Comparison of ENCODE assay signal across 17 mouse cellular contexts in genomic region chr10:94611969-94612440, GRCm38 (mm10).
DNase-seq lines count a peak whose midpoint lies in the region; ATAC-seq lines count a peak whose summit lies in the region.
"Had no signal": no experiment of that assay in that cellular context is flagged by ENCODE, and none has a peak within 500 bp of the region (broad histone marks: within the 10 kb centered on the region; RNA-seq: fewer than 3 reads in every experiment).

No protein-coding gene starts in this region.

- no peaks in the 10 kb centered on the region for H3K9me3 ChIP-seq in forebrain, embryonic 14.5 days (replicated peaks; ENCODE audit: control insufficient read depth, low read length)
- H3K9me3 ChIP-seq in forebrain, embryonic 11.5 days (ENCODE audit: control insufficient read depth, low read length): no peaks in the 10 kb centered on the region
- no peaks in the 10 kb centered on the region for H3K9me3 ChIP-seq in hindbrain, embryonic 15.5 days
- no peaks in the 10 kb centered on the region for H3K9me3 ChIP-seq in hindbrain, embryonic 12.5 days (replicated peaks)
- no peaks in the 10 kb centered on the region for H3K9me3 ChIP-seq in midbrain, embryonic 11.5 days (ENCODE audit: control insufficient read depth, low read length)
- no peaks in the 10 kb centered on the region for H3K9me3 ChIP-seq in midbrain, embryonic 10.5 days (replicated peaks)
- H3K9me3 ChIP-seq: heart, embryonic 12.5 days; limb, embryonic 15.5 days; neural tube, embryonic 12.5 days; stomach, embryonic 15.5 days had no signal

- peak; percentile 51 for DNase-seq in forebrain, embryonic 14.5 days (ENCODE audit: low spot score)
- DNase-seq in forebrain, embryonic 11.5 days (ENCODE audit: low spot score): no peak
- no peak for DNase-seq in midbrain, embryonic 11.5 days (ENCODE audit: low spot score, missing footprints)
- DNase-seq in midbrain, embryonic 10.5 days (ENCODE audit: low spot score): no peak
- DNase-seq in ovary, postnatal 10 days (ENCODE audit: low spot score): no peak
- DNase-seq: adrenal gland, postnatal 10 days; cerebellum, adult 9-11 months; kidney, adult 18-20 months; kidney, postnatal 14 days; layer of hippocampus, adult 9-11 months; thymus, adult 2 months had no signal

- WGBS in forebrain, embryonic 14.5 days: 72% methylated on average over 4 of the region's 4 CpGs
- WGBS in forebrain, embryonic 11.5 days: 83% methylated on average over 4 of the region's 4 CpGs
- 71% methylated on average over 4 of the region's 4 CpGs for WGBS in hindbrain, embryonic 15.5 days
- 87% methylated on average over 4 of the region's 4 CpGs for WGBS in hindbrain, embryonic 12.5 days
- 83% methylated on average over 4 of the region's 4 CpGs for WGBS in midbrain, embryonic 11.5 days
- 84% methylated on average over 4 of the region's 4 CpGs for WGBS in midbrain, embryonic 10.5 days

- ATAC-seq in forebrain, embryonic 14.5 days: no peak
- ATAC-seq in forebrain, embryonic 11.5 days (replicated peaks; ENCODE audit: low FRiP score): no peak
- ATAC-seq in hindbrain, embryonic 15.5 days (ENCODE audit: low FRiP score, low read depth): peak; percentile 76
- ATAC-seq in hindbrain, embryonic 12.5 days (ENCODE audit: low FRiP score): no peak
- ATAC-seq in midbrain, embryonic 11.5 days (ENCODE audit: low FRiP score): no peak

- peak overlapping the region; percentile 18; the same call in 1 of the 2 replicates for H3K27ac ChIP-seq in forebrain, embryonic 14.5 days (ENCODE audit: low read depth, low read length)
- H3K27ac ChIP-seq in forebrain, embryonic 11.5 days (ENCODE audit: low read depth, low read length): no peak overlapping the region
- H3K27ac ChIP-seq in hindbrain, embryonic 15.5 days (replicated peaks): peak overlapping the region; percentile 46; the same call in 1 of the 2 replicates
- H3K27ac ChIP-seq in hindbrain, embryonic 12.5 days: no peak overlapping the region
- H3K27ac ChIP-seq in midbrain, embryonic 11.5 days (ENCODE audit: low read depth, low read length): no peak overlapping the region
- H3K27ac ChIP-seq in midbrain, embryonic 10.5 days (replicated peaks): no peak overlapping the region
- H3K27ac ChIP-seq: limb, embryonic 15.5 days; neural tube, embryonic 12.5 days; stomach, embryonic 15.5 days had no signal

- no peaks in the 10 kb centered on the region for H3K36me3 ChIP-seq in forebrain, embryonic 14.5 days (ENCODE audit: control insufficient read depth, insufficient read depth, low read length)
- H3K36me3 ChIP-seq in forebrain, embryonic 11.5 days (ENCODE audit: control insufficient read depth, insufficient read depth, low read length): no peaks in the 10 kb centered on the region
- no peaks in the 10 kb centered on the region for H3K36me3 ChIP-seq in hindbrain, embryonic 15.5 days
- no peaks in the 10 kb centered on the region for H3K36me3 ChIP-seq in hindbrain, embryonic 12.5 days
- H3K36me3 ChIP-seq in midbrain, embryonic 11.5 days (ENCODE audit: control insufficient read depth, insufficient read depth, low read length): no peaks in the 10 kb centered on the region
- no peaks in the 10 kb centered on the region for H3K36me3 ChIP-seq in midbrain, embryonic 10.5 days
- H3K36me3 ChIP-seq: heart, embryonic 12.5 days; limb, embryonic 15.5 days; neural tube, embryonic 12.5 days; stomach, embryonic 15.5 days had no signal

- no peaks in the 10 kb centered on the region for H3K27me3 ChIP-seq in forebrain, embryonic 14.5 days (replicated peaks; ENCODE audit: control insufficient read depth, insufficient read depth, low read length)
- H3K27me3 ChIP-seq in forebrain, embryonic 11.5 days (ENCODE audit: control insufficient read depth, insufficient read depth, low read length): no peaks in the 10 kb centered on the region
- H3K27me3 ChIP-seq in hindbrain, embryonic 15.5 days: 0 out of 2 replicates have a peak, but pooled peaks cover 2% of the 10 kb centered on the region
- H3K27me3 ChIP-seq in hindbrain, embryonic 12.5 days: 0 out of 2 replicates have a peak, but pooled peaks cover 3% of the 10 kb centered on the region
- H3K27me3 ChIP-seq in midbrain, embryonic 11.5 days (ENCODE audit: control insufficient read depth, insufficient read depth, low read length): no peaks in the 10 kb centered on the region
- H3K27me3 ChIP-seq in midbrain, embryonic 10.5 days (ENCODE audit: low read depth, poor library complexity, severe bottlenecking): no peaks in the 10 kb centered on the region
- H3K27me3 ChIP-seq: heart, embryonic 12.5 days; limb, embryonic 15.5 days; neural tube, embryonic 12.5 days; stomach, embryonic 15.5 days had no signal

- H3K4me3 ChIP-seq in forebrain, embryonic 14.5 days (ENCODE audit: low read depth, low read length): no peak overlapping the region
- H3K4me3 ChIP-seq in forebrain, embryonic 11.5 days (ENCODE audit: low read depth, low read length): no peak overlapping the region
- no peak overlapping the region for H3K4me3 ChIP-seq in hindbrain, embryonic 15.5 days
- no peak overlapping the region for H3K4me3 ChIP-seq in hindbrain, embryonic 12.5 days
- no peak overlapping the region for H3K4me3 ChIP-seq in midbrain, embryonic 11.5 days (ENCODE audit: low read depth, low read length)
- no peak overlapping the region for H3K4me3 ChIP-seq in midbrain, embryonic 10.5 days
- H3K4me3 ChIP-seq: heart, embryonic 12.5 days; limb, embryonic 15.5 days; neural tube, embryonic 12.5 days; stomach, embryonic 15.5 days had no signal

- no peak overlapping the region for H3K9ac ChIP-seq in forebrain, embryonic 14.5 days (ENCODE audit: low read length)
- no peak overlapping the region for H3K9ac ChIP-seq in forebrain, embryonic 11.5 days (ENCODE audit: low read length)
- H3K9ac ChIP-seq in hindbrain, embryonic 15.5 days: no peak overlapping the region
- H3K9ac ChIP-seq in hindbrain, embryonic 12.5 days: no peak overlapping the region
- H3K9ac ChIP-seq in midbrain, embryonic 11.5 days (ENCODE audit: low read length): 0 out of 2 replicates have a peak overlapping the region, but pooled peaks have one; percentile 7
- H3K9ac ChIP-seq: heart, embryonic 12.5 days; limb, embryonic 15.5 days; neural tube, embryonic 12.5 days; stomach, embryonic 15.5 days had no signal

- no peak overlapping the region for H3K4me2 ChIP-seq in forebrain, embryonic 14.5 days (ENCODE audit: low read length)
- H3K4me2 ChIP-seq in forebrain, embryonic 11.5 days (ENCODE audit: low read depth, low read length, severe bottlenecking): no peak overlapping the region
- H3K4me2 ChIP-seq in hindbrain, embryonic 15.5 days: no peak overlapping the region
- H3K4me2 ChIP-seq in hindbrain, embryonic 12.5 days (replicated peaks): no peak overlapping the region
- no peak overlapping the region for H3K4me2 ChIP-seq in midbrain, embryonic 11.5 days
- H3K4me2 ChIP-seq: heart, embryonic 12.5 days; limb, embryonic 15.5 days; neural tube, embryonic 12.5 days; stomach, embryonic 15.5 days had no signal

- H3K4me1 ChIP-seq in forebrain, embryonic 14.5 days (ENCODE audit: control insufficient read depth, insufficient read depth, low read length): no peaks in the 10 kb centered on the region
- H3K4me1 ChIP-seq in forebrain, embryonic 11.5 days (replicated peaks; ENCODE audit: control insufficient read depth, insufficient read depth, low read length): no peaks in the 10 kb centered on the region
- H3K4me1 ChIP-seq in hindbrain, embryonic 15.5 days (replicated peaks): peaks cover 16% of the 10 kb centered on the region
- H3K4me1 ChIP-seq in hindbrain, embryonic 12.5 days: no peaks in the 10 kb centered on the region
- peaks cover 7% of the 10 kb centered on the region for H3K4me1 ChIP-seq in midbrain, embryonic 11.5 days (ENCODE audit: control insufficient read depth, insufficient read depth, low read length)
- peaks cover 14% of the 10 kb centered on the region for H3K4me1 ChIP-seq in midbrain, embryonic 10.5 days
- H3K4me1 ChIP-seq: heart, embryonic 12.5 days; limb, embryonic 15.5 days; neural tube, embryonic 12.5 days; stomach, embryonic 15.5 days had no signal

Comparison
In these comparisons a context has a peak if more than half of its experiments do, and no peak if none do; other contexts are left out.
1. H3K27ac ChIP-seq: peak in forebrain, embryonic 14.5 days (single experiment) and hindbrain, embryonic 15.5 days (single experiment); none in forebrain, embryonic 11.5 days (single experiment), hindbrain, embryonic 12.5 days (single experiment), midbrain, embryonic 11.5 days (single experiment) and midbrain, embryonic 10.5 days (single experiment).